Mouse (Mus musculus) adrenal gland, postnatal 36 days (tissue): ENCODE measurements at regions not wholly inside any gene's neighbourhood (a gene's known extent, or its start where the extent isn't known, plus 50 kb on each side); places are given as distances from the start of the nearest gene placed in this dataset.

Source experiments
- DNase-seq, 2 experiments: peaks; one replicate each; pipeline ENCODE4 v3.0.0; 2021; ENCODE audit warnings: mixed read lengths in 1 of 2

GRCm38 (mm10) chrX:107477066-107477465 lies 73.9 kb upstream of the Itm2a start:
- DNase-seq: peak; percentile 2 to 37

DNA sequence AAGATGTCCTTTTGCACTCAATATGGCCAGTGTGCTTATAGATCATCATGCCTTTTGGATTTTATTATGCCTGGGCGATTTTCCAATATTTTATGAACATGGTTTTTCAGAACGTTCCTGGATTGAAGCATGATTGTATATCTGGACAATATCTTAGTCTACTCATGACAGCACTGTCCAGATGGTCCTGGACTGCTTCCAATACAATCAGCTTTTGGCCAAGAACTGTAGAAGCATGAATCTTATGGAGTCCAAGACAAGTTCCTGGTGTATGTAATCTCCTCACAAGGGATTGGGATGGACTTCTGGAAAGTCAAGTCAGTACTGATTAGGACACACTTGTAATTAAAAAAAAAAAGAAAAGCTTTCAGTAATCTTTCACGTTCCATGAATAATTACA lies 66.1 kb upstream of the Itm2a start:
- no peak for DNase-seq
